Mouse (Mus musculus) kidney, adult 2 months (tissue): ENCODE results near the gene Kcnh4.

ENCODE experiments used
- CTCF ChIP-seq: fragments of 200-500 bp; conservative IDR thresholded peaks from 2 replicates; pipeline ENCODE4 v1.5.1; 2011; ENCODE audit warnings: low read depth, mild to moderate bottlenecking, control low read depth, low read length, moderate library complexity, mixed read lengths; ENCODE audit not compliant: insufficient read depth, insufficient read length
- POLR2A ChIP-seq: fragments of 200-500 bp; IDR thresholded peaks from one replicate; pipeline ENCODE4 v1.6.1; 2011; ENCODE audit warnings: low read depth, low read length, control low read depth

- TF ChIP-seq CTCF: peak; percentile 69
- TF ChIP-seq POLR2A: no peak
These were observed 1.9 kb upstream of the Kcnh4 start for GRCm38 (mm10) chr11:100761547-100762045.
